Mouse (Mus musculus) adrenal gland, postnatal 10 days (tissue): Measurements from ENCODE around the gene Fkbp3. TPM values are rescaled to one million over a fixed set of nuclear protein-coding genes. Genes with fewer than 3 reads are reported as not detected.
A peak's percentile ranks its signal among the peaks of the same experiment; 100 is the strongest.
"Not testable (repeated sequence)": the region's sequence is repeated elsewhere in the genome, so short reads cannot be mapped to it uniquely, and the experiment has no call there.

Experiments used
- DNase-seq: peaks from one replicate; pipeline ENCODE4 v3.0.0; 2021; ENCODE audit warnings: mixed read lengths
- long read RNA-seq, 2 experiments: library from polyadenylated mRNA; stranded (forward); transcript quantifications; one replicate each; pipeline ENCODE4 v2.0.0; 2021
- total RNA-seq, 2 experiments: library from RNA; stranded (reverse); gene quantifications; 2 replicates each; pipeline ENCODE4 v1.2.3; 2021

Fkbp3 gene
- 100 to 1,000 TPM in 1 of 2 experiments, 10 to 100 TPM in 1; 99.9 to 125 TPM for total RNA-seq
- long read RNA-seq, experiment 1, transcript Fkbp3-201 (7 exons, 1,022 nt): major isoform, 144 of 156 reads
- long read RNA-seq, experiment 1, partial matches to known transcripts: 8 of 156 reads
- long read RNA-seq, experiment 1, other reads (novel, unspliced or antisense): 2 of 156 reads
- long read RNA-seq, experiment 2, transcript Fkbp3-201 (7 exons, 1,022 nt): major isoform, 111 of 118 reads
- long read RNA-seq, experiment 2, partial matches to known transcripts: 4 of 118 reads
- long read RNA-seq, experiment 2, other reads (novel, unspliced or antisense): 3 of 118 reads

- peak; percentile 99 for DNase-seq
Observed at GRCm38 (mm10) chr12:65073611-65074178, at the start of gene Fkbp3. Gene Fkbp3 (minus strand): TSS chr12:65074007.

GRCm38 (mm10) chr12:65119451-65119850, 45.6 kb upstream of the Fkbp3 start:
- DNase-seq: no peak

GRCm38 (mm10) chr12:65118968-65119367, 45.2 kb upstream of the Fkbp3 start:
- DNase-seq: no peak

- DNase-seq: not testable (repeated sequence)
Observed at GRCm38 (mm10) chr12:65114978-65115377, 41.2 kb upstream of the Fkbp3 start.

GRCm38 (mm10) chr12:65113925-65114324, 40.1 kb upstream of the Fkbp3 start:
- no peak for DNase-seq

- no peak for DNase-seq
Observed at GRCm38 (mm10) chr12:65112811-65113210, 39.0 kb upstream of the Fkbp3 start.

GRCm38 (mm10) chr12:65111503-65111902, 37.7 kb upstream of the Fkbp3 start:
- no peak for DNase-seq

GRCm38 (mm10) chr12:65108746-65109145, 34.9 kb upstream of the Fkbp3 start:
- no peak for DNase-seq

GRCm38 (mm10) chr12:65076906-65077305, 3.1 kb upstream of the Fkbp3 start:
- DNase-seq: no peak

GRCm38 (mm10) chr12:65075733-65076310, 2.0 kb upstream of the Fkbp3 start:
- no peak for DNase-seq

GRCm38 (mm10) chr12:65075085-65075732, 1.4 kb upstream of the Fkbp3 start, which contains the start of gene Fancm:
Gene Fancm (plus strand): TSS chr12:65075603.
- DNase-seq: peak; percentile 93

GRCm38 (mm10) chr12:65074651-65075050, 844 bp upstream of the Fkbp3 start:
- DNase-seq: no peak

- DNase-seq: no peak
Observed at GRCm38 (mm10) chr12:65072911-65073610, 746 bp downstream of the Fkbp3 start.

GRCm38 (mm10) chr12:65068409-65068808, 5.4 kb downstream of the Fkbp3 start:
- no peak for DNase-seq

GRCm38 (mm10) chr12:65066234-65066633, 7.6 kb downstream of the Fkbp3 start:
- DNase-seq: no peak

GRCm38 (mm10) chr12:65065241-65065640, 8.6 kb downstream of the Fkbp3 start:
- DNase-seq: no peak

- no peak for DNase-seq
Observed at GRCm38 (mm10) chr12:65061082-65061481, 12.7 kb downstream of the Fkbp3 start.

GRCm38 (mm10) chr12:65058203-65058602, 15.6 kb downstream of the Fkbp3 start:
- no peak for DNase-seq

- DNase-seq: no peak
Observed at GRCm38 (mm10) chr12:65048799-65049198, 25.0 kb downstream of the Fkbp3 start.

- DNase-seq: peak; percentile 22
Observed at GRCm38 (mm10) chr12:65037546-65037937, 36.3 kb downstream of the Fkbp3 start.

GRCm38 (mm10) chr12:65036892-65037545, 36.8 kb downstream of the Fkbp3 start:
- peak; percentile 10 for DNase-seq
